Comparison of ENCODE assay signal across 8 mouse cellular contexts in the genomic region with DNA sequence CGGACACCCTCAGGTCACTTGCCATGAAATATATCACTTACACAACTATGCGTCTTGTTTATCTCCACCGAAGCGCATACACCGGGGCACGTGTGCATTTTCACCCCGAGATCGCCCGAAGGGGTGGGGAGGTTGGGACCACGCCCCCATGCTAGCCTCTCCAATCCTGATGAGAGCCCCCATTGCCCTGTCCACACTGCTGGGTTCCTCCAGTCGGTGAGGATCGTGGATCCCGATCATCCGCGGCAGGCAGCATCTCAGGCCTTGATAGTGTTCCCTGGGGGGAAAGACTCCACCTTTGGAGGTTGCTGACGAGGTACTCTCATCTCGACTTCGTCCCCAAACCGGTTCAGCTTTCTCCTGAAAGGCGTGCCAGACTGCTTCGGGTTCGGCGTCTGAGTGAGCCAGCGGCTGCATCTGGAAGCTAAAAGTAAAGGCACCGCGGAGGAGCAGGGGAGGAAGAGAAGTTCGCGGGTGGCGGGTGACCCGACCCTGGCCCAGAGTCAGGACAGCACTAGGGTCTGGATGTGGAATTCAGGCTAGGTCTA. TPM values are rescaled to one million over a fixed set of nuclear protein-coding genes. Genes with fewer than 3 reads are reported as not detected.
DNase-seq lines count a peak whose midpoint lies in the region; ATAC-seq and TF ChIP-seq lines count a peak whose summit lies in the region.

No protein-coding gene starts in this region.

- peaks cover 2% of the 10 kb centered on the region for H3K36me3 ChIP-seq in C2C12 (ENCODE audit: control insufficient read depth, insufficient read depth)
- H3K36me3 ChIP-seq in forebrain, embryonic 16.5 days (ENCODE audit: control insufficient read depth, insufficient read depth) = no peaks in the 10 kb centered on the region
- H3K36me3 ChIP-seq in kidney, embryonic 15.5 days = peaks cover 3% of the 10 kb centered on the region; the same call in 1 of the 2 replicates
- H3K36me3 ChIP-seq in stomach, embryonic 14.5 days (ENCODE audit: control insufficient read depth, insufficient read depth, low read length) = no peaks in the 10 kb centered on the region; the same call in 1 of the 2 replicates

- peak overlapping the region; percentile 84 for H3ac ChIP-seq in C2C12 (ENCODE audit: control insufficient read depth, insufficient read length, low read depth)

- H3K79me3 ChIP-seq in C2C12 (ENCODE audit: low read depth) = no peaks in the 10 kb centered on the region

- H3K27me3 ChIP-seq in C2C12 (ENCODE audit: control insufficient read depth, insufficient read depth, insufficient read length) = no peaks in the 10 kb centered on the region
- H3K27me3 ChIP-seq in forebrain, embryonic 16.5 days (replicated peaks; ENCODE audit: control insufficient read depth, insufficient read depth, low read length) = peaks cover 44% of the 10 kb centered on the region
- peaks cover 57% of the 10 kb centered on the region for H3K27me3 ChIP-seq in kidney, embryonic 15.5 days
- H3K27me3 ChIP-seq in stomach, embryonic 14.5 days (ENCODE audit: control insufficient read depth, insufficient read depth, low read length) = 0 out of 2 replicates have a peak, but pooled peaks cover 2% of the 10 kb centered on the region

- peak overlapping the region; percentile 55 for H3K4me3 ChIP-seq in C2C12 (ENCODE audit: insufficient read depth, poor library complexity, severe bottlenecking)
- H3K4me3 ChIP-seq in forebrain, embryonic 16.5 days (replicated peaks; ENCODE audit: low read length) = peak overlapping the region; percentile 49
- H3K4me3 ChIP-seq in kidney, embryonic 15.5 days (replicated peaks) = peak overlapping the region; percentile 56
- peak overlapping the region; percentile 53 for H3K4me3 ChIP-seq in stomach, embryonic 14.5 days (ENCODE audit: low read depth, low read length)

- no peak for TF ChIP-seq CTCF in C2C12 (IDR thresholded peaks at IDR 0.05; ENCODE audit: control insufficient read depth, insufficient read depth, insufficient read length)

- under 1% methylated on average over 30 of the region's 30 CpGs for WGBS in forebrain, embryonic 16.5 days
- WGBS in kidney, embryonic 15.5 days = under 1% methylated on average over 30 of the region's 30 CpGs
- under 1% methylated on average over 30 of the region's 30 CpGs for WGBS in stomach, embryonic 14.5 days

- H3K9ac ChIP-seq in forebrain, embryonic 16.5 days (replicated peaks; ENCODE audit: low read depth, low read length) = peak overlapping the region; percentile 50
- H3K9ac ChIP-seq in kidney, embryonic 15.5 days = peak overlapping the region; percentile 57
- H3K9ac ChIP-seq in stomach, embryonic 14.5 days (replicated peaks; ENCODE audit: low read depth, low read length) = peak overlapping the region; percentile 53

- H3K79me2 ChIP-seq in C2C12 (ENCODE audit: control insufficient read depth, insufficient read depth) = peaks cover 13% of the 10 kb centered on the region

- peak overlapping the region; percentile 92 for H3K4me2 ChIP-seq in forebrain, embryonic 16.5 days (ENCODE audit: low read length)
- H3K4me2 ChIP-seq in kidney, embryonic 15.5 days = peak overlapping the region; percentile 97
- H3K4me2 ChIP-seq in stomach, embryonic 14.5 days (replicated peaks; ENCODE audit: low read depth, low read length) = peak overlapping the region; percentile 94

- no peak overlapping the region for H3K27ac ChIP-seq in forebrain, embryonic 16.5 days (ENCODE audit: low read length)
- H3K27ac ChIP-seq in kidney, embryonic 15.5 days = no peak overlapping the region
- peak overlapping the region; percentile 63; the same call in 1 of the 2 replicates for H3K27ac ChIP-seq in stomach, embryonic 14.5 days (ENCODE audit: low read length)

- ATAC-seq in forebrain, embryonic 16.5 days = no peak; the same call in 1 of the 2 replicates
- ATAC-seq in kidney, embryonic 15.5 days (replicated peaks; ENCODE audit: low FRiP score) = no peak; the same call in 1 of the 2 replicates
- no peak for ATAC-seq in stomach, embryonic 14.5 days (ENCODE audit: insufficient number of reproducible peaks, insufficient read depth, low FRiP score, low read depth)

- H3K4me1 ChIP-seq in forebrain, embryonic 16.5 days (replicated peaks; ENCODE audit: control insufficient read depth, insufficient read depth, low read length) = peaks cover 41% of the 10 kb centered on the region
- H3K4me1 ChIP-seq in kidney, embryonic 15.5 days = peaks cover 46% of the 10 kb centered on the region
- peaks cover 31% of the 10 kb centered on the region for H3K4me1 ChIP-seq in stomach, embryonic 14.5 days (ENCODE audit: control insufficient read depth, insufficient read depth, low read length)

- peak; percentile 86 for DNase-seq in Muller cell, postnatal 12 days (ENCODE audit: inconsistent ontology term)
- DNase-seq in lung, postnatal 25 days (ENCODE audit: low spot score) = peak; percentile 20
- DNase-seq in frontal cortex, adult 2 months (ENCODE audit: extremely low spot score in 1 of 2, low spot score in 1 of 2) = no peak
- no peak for DNase-seq in left cerebral cortex, adult 11 months (ENCODE audit: low spot score)

- H3K9me3 ChIP-seq in forebrain, embryonic 16.5 days (ENCODE audit: control insufficient read depth, low read length) = no peaks in the 10 kb centered on the region
- H3K9me3 ChIP-seq in kidney, embryonic 15.5 days (replicated peaks) = no peaks in the 10 kb centered on the region
- H3K9me3 ChIP-seq in stomach, embryonic 14.5 days (ENCODE audit: control insufficient read depth, low read depth, low read length) = no peaks in the 10 kb centered on the region

TF ChIP-seq in C2C12, 6 proteins besides CTCF, POLR2A, EP300 and RAD21:
- no peak for TF ChIP-seq MYOG (IDR thresholded peaks at IDR 0.05; ENCODE audit: control insufficient read depth, extremely low read depth, insufficient read length)
- TF ChIP-seq MYOD1 (IDR thresholded peaks at IDR 0.05; ENCODE audit: control insufficient read depth, insufficient read length, low read depth) = no peak
- TF ChIP-seq MAX (IDR thresholded peaks at IDR 0.05) = peak; percentile 81
- TF ChIP-seq CEBPB (IDR thresholded peaks at IDR 0.05; ENCODE audit: low read depth) = no peak
- TF ChIP-seq USF1 (IDR thresholded peaks at IDR 0.05; ENCODE audit: low read depth) = peak; percentile 63
- no peak for TF ChIP-seq FOSL1 (IDR thresholded peaks at IDR 0.05; ENCODE audit: insufficient read depth, low read length, poor library complexity, severe bottlenecking)

RNA-seq across cellular contexts. Expression of a gene that starts 1.6 kb away (rescaled TPM):
- 11.3 TPM for polyA plus RNA-seq in C2C12 (2012; fragmentation: generic; extraction: Trizol)
- polyA plus RNA-seq in forebrain, embryonic 16.5 days (2015; fragmentation: Nextera tagmentation; extraction: Ambion mirVana) = 2.9 and 3.3 TPM in 2 replicates
- 4.1 and 6.3 TPM in 2 replicates for polyA plus RNA-seq in kidney, embryonic 15.5 days (2015; fragmentation: Nextera tagmentation; extraction: Ambion mirVana)
- polyA plus RNA-seq in stomach, embryonic 14.5 days (2014; fragmentation: Nextera tagmentation; extraction: Ambion mirVana) = 11.5 and 13.0 TPM in 2 replicates
- 13.7 and 17.6 TPM in 2 replicates for polyA plus RNA-seq in frontal cortex, adult 2 months (2012; rRNA removed)

RNA-seq across cellular contexts. Expression of a gene that starts 38.3 kb away (rescaled TPM):
- polyA plus RNA-seq in C2C12 (2012; fragmentation: generic; extraction: Trizol) = 81.0 TPM
- polyA plus RNA-seq in forebrain, embryonic 16.5 days (2015; fragmentation: Nextera tagmentation; extraction: Ambion mirVana) = 200 and 201 TPM in 2 replicates
- polyA plus RNA-seq in kidney, embryonic 15.5 days (2015; fragmentation: Nextera tagmentation; extraction: Ambion mirVana) = 196 and 208 TPM in 2 replicates
- polyA plus RNA-seq in stomach, embryonic 14.5 days (2014; fragmentation: Nextera tagmentation; extraction: Ambion mirVana) = 216 and 218 TPM in 2 replicates
- 114 and 119 TPM in 2 replicates for polyA plus RNA-seq in frontal cortex, adult 2 months (2012; rRNA removed)

RNA-seq across cellular contexts. Expression of a gene that starts 48.9 kb away (rescaled TPM):
- polyA plus RNA-seq in C2C12 (2012; fragmentation: generic; extraction: Trizol) = 23.1 TPM
- polyA plus RNA-seq in forebrain, embryonic 16.5 days (2015; fragmentation: Nextera tagmentation; extraction: Ambion mirVana) = 15.0 and 17.1 TPM in 2 replicates
- 7.3 and 7.4 TPM in 2 replicates for polyA plus RNA-seq in kidney, embryonic 15.5 days (2015; fragmentation: Nextera tagmentation; extraction: Ambion mirVana)
- polyA plus RNA-seq in stomach, embryonic 14.5 days (2014; fragmentation: Nextera tagmentation; extraction: Ambion mirVana) = 10.1 and 11.4 TPM in 2 replicates
- 77.1 and 86.0 TPM in 2 replicates for polyA plus RNA-seq in frontal cortex, adult 2 months (2012; rRNA removed)

RNA-seq across cellular contexts. Expression of a gene that starts 53.9 kb away (rescaled TPM):
- not detected for polyA plus RNA-seq in C2C12 (2012; fragmentation: generic; extraction: Trizol)
- 0.27 TPM in 1 of 2 replicates, not detected in the other for polyA plus RNA-seq in forebrain, embryonic 16.5 days (2015; fragmentation: Nextera tagmentation; extraction: Ambion mirVana)
- not detected in 2 replicates for polyA plus RNA-seq in kidney, embryonic 15.5 days (2015; fragmentation: Nextera tagmentation; extraction: Ambion mirVana)
- polyA plus RNA-seq in stomach, embryonic 14.5 days (2014; fragmentation: Nextera tagmentation; extraction: Ambion mirVana) = not detected in 2 replicates
- 2.1 and 2.8 TPM in 2 replicates for polyA plus RNA-seq in frontal cortex, adult 2 months (2012; rRNA removed)

Comparison
In these comparisons a context has a peak if more than half of its experiments do, and no peak if none do; other contexts are left out.
1. DNase-seq: peak in Muller cell, postnatal 12 days (single experiment) and lung, postnatal 25 days (single experiment); none in frontal cortex, adult 2 months (0 of 2) and left cerebral cortex, adult 11 months (single experiment).
2. Peak in every context shown above with its lines, with median percentiles within 50 percentile points of each other: H3K4me3 ChIP-seq, H3K4me2 ChIP-seq and H3K9ac ChIP-seq.